Mouse (Mus musculus) olfactory bulb, adult 2 months (tissue): ENCODE measurements around the gene Fry.

ENCODE experiments used
- CTCF ChIP-seq: fragments of 200-500 bp; IDR thresholded peaks from 2 replicates; pipeline ENCODE4 v1.5.1; 2012; ENCODE audit warnings: low read depth, mild to moderate bottlenecking, low read length, moderate library complexity; ENCODE audit not compliant: insufficient read depth
- POLR2A ChIP-seq: fragments of 200-500 bp; IDR thresholded peaks from 2 replicates; pipeline ENCODE4 v1.6.1; 2012; ENCODE audit warnings: mild to moderate bottlenecking, low read depth, low read length, moderate library complexity; ENCODE audit not compliant: insufficient read depth

DNA sequence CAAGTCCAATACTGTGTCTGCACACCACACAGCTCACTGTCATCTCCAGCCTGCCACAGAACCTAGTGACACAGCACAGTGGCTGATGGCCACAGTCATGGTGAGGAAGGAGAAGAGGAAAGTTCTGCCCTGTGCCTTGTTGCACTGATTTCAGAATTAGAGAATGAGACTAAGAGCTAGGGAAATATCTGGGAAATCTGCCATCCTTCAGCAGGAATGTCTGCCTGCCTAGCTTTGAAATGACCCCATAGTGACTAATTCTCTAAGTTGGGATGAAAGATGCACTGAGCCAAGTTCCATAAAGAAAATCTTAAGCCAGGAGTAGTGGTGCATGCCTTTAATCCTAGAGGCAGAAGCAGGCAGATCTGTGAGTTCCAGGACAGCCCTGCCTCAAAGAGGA is 334.2 kb downstream of the Fry start:
- no peak for TF ChIP-seq POLR2A
- no peak for TF ChIP-seq CTCF
